Mouse (Mus musculus) ovary, postnatal 10 days (tissue): ENCODE measurements at regions not wholly inside any gene's neighbourhood (a gene's known extent, or its start where the extent isn't known, plus 50 kb on each side); places are given as distances from the start of the nearest gene placed in this dataset.

Source experiments
- DNase-seq: peaks from one replicate; pipeline ENCODE4 v3.0.0; 2022; ENCODE audit warnings: low spot score

- no peak for DNase-seq
These were observed 92.5 kb upstream of the Smad3 start for GRCm38 (mm10) chr9:63850316-63850693.

DNA sequence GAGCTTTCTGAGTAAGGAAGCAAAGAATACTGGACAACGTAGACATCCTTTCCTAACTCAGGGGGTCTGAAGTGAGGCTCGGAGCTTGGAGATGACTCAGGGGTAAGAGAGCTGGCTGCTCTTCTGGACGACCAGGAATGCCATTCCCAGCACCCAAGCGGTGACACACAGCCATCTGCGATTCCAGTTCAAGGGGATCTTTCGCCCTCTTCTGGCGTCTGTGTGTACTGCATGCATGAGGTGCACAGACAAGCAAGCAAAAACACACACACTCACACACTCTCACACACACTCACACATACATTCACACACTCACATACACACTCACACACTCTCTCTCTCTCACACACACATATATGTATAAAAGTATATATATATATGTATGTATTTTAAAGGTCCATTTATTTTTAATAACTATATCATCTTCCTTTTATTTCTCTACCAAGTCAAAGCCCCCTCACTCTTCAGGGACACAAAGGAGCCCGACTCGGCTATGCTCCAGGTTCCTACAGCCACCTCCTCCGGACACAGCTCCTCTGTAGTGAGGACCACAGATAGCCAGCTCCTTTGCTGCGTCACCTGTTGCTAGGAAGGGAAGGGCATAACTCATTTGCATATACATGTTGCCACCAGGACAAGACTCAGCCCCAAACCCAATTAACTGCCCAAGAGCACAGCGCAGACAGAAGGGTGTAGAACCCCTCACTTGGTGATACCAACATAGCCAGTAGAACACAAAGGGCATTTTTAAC, 91.9 kb upstream of the Smad3 start:
- DNase-seq: no peak

DNA sequence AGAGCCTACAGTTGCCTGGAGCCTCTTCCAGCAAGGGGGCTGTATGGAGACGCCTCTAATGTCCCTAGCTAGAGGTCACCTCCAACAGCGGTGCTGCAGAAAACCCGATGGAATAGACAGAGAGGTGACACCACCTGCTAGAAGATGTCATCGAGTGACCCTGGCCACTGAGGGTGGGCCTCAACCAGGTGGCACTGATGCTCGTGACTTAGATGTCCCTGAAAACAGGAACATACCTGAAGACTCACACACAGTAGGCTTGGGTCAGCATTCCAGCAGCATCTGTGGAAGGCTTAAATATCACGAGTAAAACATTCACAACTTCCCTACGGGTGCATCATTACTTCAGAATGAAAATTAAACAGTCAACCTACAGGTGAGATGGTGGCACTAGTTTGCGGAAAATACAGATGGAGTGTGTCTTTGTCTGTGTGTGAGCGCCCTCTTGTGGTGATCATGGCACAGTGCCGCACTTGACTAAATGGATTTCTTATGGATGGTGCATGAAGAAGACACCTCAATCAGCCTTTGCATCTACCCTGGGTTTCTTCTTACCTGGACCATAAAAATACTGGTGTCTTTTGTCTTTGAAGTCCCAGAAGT, 86.2 kb upstream of the Smad3 start:
- DNase-seq: peak; percentile 37

- DNase-seq: no peak
These were observed 85.6 kb upstream of the Smad3 start for GRCm38 (mm10) chr9:63843431-63843830.

- no peak for DNase-seq
These were observed 83.3 kb upstream of the Smad3 start for GRCm38 (mm10) chr9:63841102-63841501.

DNA sequence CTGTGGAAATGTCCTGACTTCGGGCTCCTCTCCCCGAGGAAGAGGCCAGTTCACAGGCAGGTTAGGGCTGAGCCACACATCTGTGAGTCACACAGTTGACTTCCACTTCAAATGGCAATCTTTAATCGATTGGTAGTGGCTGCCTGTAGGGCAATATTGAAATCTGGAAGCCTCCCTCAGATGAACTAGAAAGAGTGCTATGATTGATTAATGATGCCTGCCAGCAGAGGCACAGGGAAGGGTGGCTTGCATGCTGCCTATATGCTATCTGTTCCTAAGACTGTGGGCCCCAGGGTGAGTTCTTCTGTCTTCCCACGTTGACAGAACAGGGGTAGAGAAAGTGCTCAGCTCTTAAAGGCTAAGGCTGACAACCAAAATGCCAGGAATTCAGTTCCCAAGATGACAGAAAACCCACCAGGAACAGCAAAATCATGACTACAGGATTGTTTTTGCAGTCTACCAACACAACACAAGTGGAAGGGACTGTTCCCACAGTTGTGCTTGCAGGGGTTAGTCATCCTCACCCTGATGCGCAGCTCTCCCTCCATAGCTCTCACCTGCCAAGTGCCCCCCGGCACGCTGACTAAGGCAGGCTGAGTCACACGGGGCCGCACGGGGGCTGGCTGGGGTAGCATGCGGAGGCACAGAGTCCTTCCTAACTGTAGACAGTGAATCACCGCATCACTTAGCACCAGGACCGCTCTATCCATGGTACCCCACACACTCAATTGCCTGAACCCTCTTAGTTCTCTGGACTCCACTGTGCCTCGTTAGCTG, 81.4 kb upstream of the Smad3 start:
- no peak for DNase-seq

- DNase-seq: no peak
These were observed 79.8 kb upstream of the Smad3 start for GRCm38 (mm10) chr9:63837552-63837951.

DNA sequence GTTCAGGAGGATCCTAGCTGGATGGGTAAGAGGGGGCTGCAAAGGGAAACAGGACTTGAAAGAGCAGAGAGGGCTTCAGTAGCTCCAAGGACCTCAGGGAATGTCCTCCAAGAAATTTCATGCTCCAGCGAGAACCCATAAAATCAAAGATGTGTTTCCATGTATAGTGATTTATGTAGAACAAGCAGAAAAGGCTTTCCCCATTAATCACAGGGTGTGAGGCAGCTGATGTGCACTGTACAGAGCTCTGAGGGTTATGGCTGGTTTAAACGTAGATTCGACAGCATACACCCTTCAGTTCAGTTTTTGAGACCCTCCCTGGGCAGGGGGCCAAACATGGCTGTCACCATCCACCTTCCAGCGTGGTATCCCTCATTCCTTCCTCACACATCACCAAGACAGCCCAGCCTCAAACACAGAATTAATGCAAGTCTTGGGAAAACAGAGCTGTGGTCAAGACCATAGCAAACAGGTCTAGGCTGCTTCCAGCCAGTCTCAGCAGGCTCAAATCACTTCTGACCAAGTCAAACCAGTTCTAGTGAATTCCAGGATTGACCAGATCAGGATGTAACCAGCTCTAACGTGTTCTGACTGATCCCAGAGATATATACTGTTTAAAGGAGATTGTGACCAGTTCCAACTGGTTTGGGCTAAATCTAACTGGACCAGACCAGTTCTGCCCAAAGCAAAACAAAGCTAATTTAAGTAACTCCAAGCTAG, 78.9 kb upstream of the Smad3 start:
- no peak for DNase-seq

- DNase-seq: no peak
These were observed 78.2 kb upstream of the Smad3 start for GRCm38 (mm10) chr9:63836036-63836435.

DNA sequence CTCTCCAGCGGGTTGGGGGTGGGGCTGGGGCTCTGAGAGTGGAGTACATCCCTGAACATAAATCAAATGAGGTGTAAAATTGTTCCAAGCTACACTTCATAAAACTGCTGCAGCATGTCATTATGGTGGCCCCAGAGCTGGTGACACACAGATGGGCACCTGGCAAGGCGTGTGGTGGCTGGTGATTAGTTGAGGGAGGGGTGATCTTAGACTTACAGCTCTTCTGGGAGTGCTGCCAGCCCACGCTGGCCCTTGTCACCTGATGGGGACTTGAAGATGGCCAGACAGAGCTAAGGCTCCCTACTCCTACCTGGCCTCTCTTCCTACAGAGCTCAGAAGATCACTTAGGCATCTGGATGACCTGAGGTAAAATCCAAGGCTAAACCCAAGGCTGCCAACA, 76.6 kb upstream of the Smad3 start:
- no peak for DNase-seq

- no peak for DNase-seq
These were observed 60.4 kb upstream of the Smad3 start for GRCm38 (mm10) chr9:63818163-63818562.

DNA sequence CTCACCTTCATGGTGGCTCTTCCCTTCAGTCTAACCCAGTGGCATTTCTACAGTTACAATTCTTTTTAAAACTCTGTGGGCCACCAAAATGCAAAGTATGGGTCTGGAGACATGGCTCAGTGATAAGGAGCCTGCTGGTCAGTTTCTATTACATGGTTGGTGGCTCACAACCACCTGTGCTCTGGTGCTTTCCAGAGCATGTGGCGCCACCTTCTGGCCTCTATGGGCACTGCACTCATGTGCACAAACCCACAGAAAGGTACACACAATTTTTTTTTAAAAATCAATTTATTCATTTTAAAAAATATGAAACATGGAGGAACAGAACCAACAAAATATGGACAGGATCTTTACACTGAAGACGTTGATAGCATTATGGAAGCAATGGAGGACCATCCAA, 58.7 kb upstream of the Smad3 start:
- DNase-seq: no peak

DNA sequence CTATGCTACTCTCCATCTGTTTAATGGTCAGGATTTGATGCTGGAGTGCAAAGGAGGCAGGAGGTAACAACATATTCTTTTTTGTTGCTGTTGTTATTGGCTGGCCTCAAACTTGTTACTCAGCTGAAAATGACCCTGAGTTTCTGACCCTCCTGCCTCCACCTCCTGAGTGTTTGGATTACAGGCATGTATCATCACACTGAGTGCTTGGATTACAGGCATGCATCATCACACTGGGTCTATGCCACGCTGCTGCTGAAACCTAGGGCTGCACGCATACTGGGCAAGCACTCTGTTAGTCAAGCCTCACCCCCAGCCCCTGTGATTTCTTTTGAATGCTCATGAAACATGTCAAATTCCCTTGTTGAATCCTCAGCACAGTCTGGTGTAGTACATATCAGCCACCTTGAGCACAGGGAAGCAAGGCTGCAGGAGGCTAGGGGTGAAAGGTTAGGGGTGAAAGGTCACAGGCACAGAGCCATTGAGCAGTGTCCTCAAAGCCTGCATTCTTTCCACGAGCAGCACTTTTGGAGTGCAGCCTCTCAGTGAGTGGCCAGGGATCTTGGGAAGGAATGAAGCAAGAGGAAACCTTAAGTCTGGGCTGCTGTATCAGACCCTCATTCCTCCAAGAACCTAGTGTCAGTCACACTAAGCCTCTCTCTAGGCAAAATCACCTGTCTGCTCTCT, 52.2 kb upstream of the Smad3 start:
- DNase-seq: no peak
